Mouse (Mus musculus): ENCODE results near the gene Gnat1. TPM values are rescaled to one million over a fixed set of nuclear protein-coding genes. Genes with fewer than 3 reads are reported as not detected.

Gene Gnat1
- polyA plus RNA-seq, 1 experiment from 2014 or later, result 2.8 TPM

GRCm38 (mm10) chr9:107650708-107651481 lies 28.6 kb downstream of the Gnat1 start:
- WGBS, result 28% methylated on average over 12 of the region's 12 CpGs
- Histone ChIP-seq H3K4me2 (no peak overlapping the region), H3K27me3 (no peaks in the 10 kb centered on the region), H3K27ac (peak overlapping the region; percentile 67), H3K4me1 (peaks cover 25% of the 10 kb centered on the region), H3K36me3 (no peaks in the 10 kb centered on the region), H3K4me3 (no peak overlapping the region), H3K9ac (no peak overlapping the region), H3K9me3 (no peaks in the 10 kb centered on the region)
- ATAC-seq (ENCODE audit: insufficient number of reproducible peaks, low FRiP score, low TSS enrichment, low read depth), result no peak

GRCm38 (mm10) chr9:107650225-107650624 lies 29.3 kb downstream of the Gnat1 start:
- Histone ChIP-seq H3K27ac (peak overlapping the region; percentile 67; the same call in 1 of the 2 replicates), H3K4me2 (no peak overlapping the region), H3K4me1 (peaks cover 25% of the 10 kb centered on the region), H3K9me3 (no peaks in the 10 kb centered on the region), H3K4me3 (no peak overlapping the region), H3K9ac (no peak overlapping the region), H3K36me3 (no peaks in the 10 kb centered on the region), H3K27me3 (no peaks in the 10 kb centered on the region)
- WGBS, result 46% methylated on average over 7 of the region's 7 CpGs
- no peak for ATAC-seq (ENCODE audit: insufficient number of reproducible peaks, low FRiP score, low TSS enrichment, low read depth)

GRCm38 (mm10) chr9:107648767-107649166 lies 30.7 kb downstream of the Gnat1 start:
- H3K4me3 ChIP-seq, result no peak overlapping the region
- H3K4me1 ChIP-seq, result peaks cover 37% of the 10 kb centered on the region
- no peaks in the 10 kb centered on the region for H3K36me3 ChIP-seq
- no peak overlapping the region for H3K4me2 ChIP-seq
- no peak overlapping the region for H3K9ac ChIP-seq
- H3K9me3 ChIP-seq, result no peaks in the 10 kb centered on the region
- H3K27me3 ChIP-seq, result no peaks in the 10 kb centered on the region
- no peak for ATAC-seq (ENCODE audit: insufficient number of reproducible peaks, low FRiP score, low TSS enrichment, low read depth)
- WGBS, result 64% methylated on average over 3 of the region's 3 CpGs
- no peak overlapping the region for H3K27ac ChIP-seq

GRCm38 (mm10) chr9:107646975-107647374 lies 32.5 kb downstream of the Gnat1 start:
- no peak for ATAC-seq (ENCODE audit: insufficient number of reproducible peaks, low FRiP score, low TSS enrichment, low read depth)
- no peaks in the 10 kb centered on the region for H3K36me3 ChIP-seq
- WGBS, result 81% methylated on average over 6 of the region's 6 CpGs

GRCm38 (mm10) chr9:107645577-107645976 lies 33.9 kb downstream of the Gnat1 start:
- ATAC-seq (ENCODE audit: insufficient number of reproducible peaks, low FRiP score, low TSS enrichment, low read depth), result no peak
- H3K9me3 ChIP-seq, result no peaks in the 10 kb centered on the region
- WGBS, result 8% methylated on average over 5 of the region's 5 CpGs
- H3K27me3 ChIP-seq, result no peaks in the 10 kb centered on the region
- H3K27ac ChIP-seq, result no peak overlapping the region
- H3K4me2 ChIP-seq, result no peak overlapping the region
- no peaks in the 10 kb centered on the region for H3K36me3 ChIP-seq
- H3K9ac ChIP-seq, result no peak overlapping the region
- H3K4me3 ChIP-seq, result no peak overlapping the region
- H3K4me1 ChIP-seq, result peaks cover 22% of the 10 kb centered on the region

More at GRCm38 (mm10) chr9:107646975-107647374, 32.5 kb downstream of the Gnat1 start:
- Histone ChIP-seq H3K27me3 (no peaks in the 10 kb centered on the region), H3K4me3 (no peak overlapping the region), H3K4me2 (no peak overlapping the region), H3K27ac (no peak overlapping the region), H3K9me3 (no peaks in the 10 kb centered on the region), H3K9ac (no peak overlapping the region), H3K4me1 (peaks cover 34% of the 10 kb centered on the region)

GRCm38 (mm10) chr9:107645153-107645510 lies 34.4 kb downstream of the Gnat1 start:
- Histone ChIP-seq H3K9ac (no peak overlapping the region), H3K27ac (no peak overlapping the region), H3K4me3 (no peak overlapping the region)

GRCm38 (mm10) chr9:107644495-107645152 lies 34.9 kb downstream of the Gnat1 start:
- Histone ChIP-seq H3K4me2 (peak overlapping the region; percentile 53), H3K27ac (peak overlapping the region; percentile 51; the same call in 1 of the 2 replicates), H3K27me3 (no peaks in the 10 kb centered on the region), H3K36me3 (no peaks in the 10 kb centered on the region), H3K4me3 (peak overlapping the region; percentile 39), H3K4me1 (peaks cover 14% of the 10 kb centered on the region; the same call in 1 of the 2 replicates), H3K9me3 (no peaks in the 10 kb centered on the region), H3K9ac (0 out of 2 replicates have a peak overlapping the region, but pooled peaks have one; percentile 11)
- ATAC-seq (ENCODE audit: insufficient number of reproducible peaks, low FRiP score, low TSS enrichment, low read depth), result peak; percentile 82
- 5% methylated on average over 35 of the region's 35 CpGs for WGBS

More at GRCm38 (mm10) chr9:107645153-107645510, 34.4 kb downstream of the Gnat1 start:
- Histone ChIP-seq H3K27me3 (no peaks in the 10 kb centered on the region), H3K4me1 (peaks cover 18% of the 10 kb centered on the region; the same call in 1 of the 2 replicates), H3K9me3 (no peaks in the 10 kb centered on the region), H3K36me3 (no peaks in the 10 kb centered on the region), H3K4me2 (peak overlapping the region; percentile 53)
- no peak for ATAC-seq (ENCODE audit: insufficient number of reproducible peaks, low FRiP score, low TSS enrichment, low read depth)
- WGBS, result 52% methylated on average over 7 of the region's 7 CpGs

GRCm38 (mm10) chr9:107643544-107644214 lies 35.8 kb downstream of the Gnat1 start:
- Histone ChIP-seq H3K4me3 (no peak overlapping the region), H3K27me3 (no peaks in the 10 kb centered on the region), H3K4me1 (peaks cover 11% of the 10 kb centered on the region; the same call in 1 of the 2 replicates), H3K27ac (0 out of 2 replicates have a peak overlapping the region, but pooled peaks have one; percentile 51), H3K36me3 (no peaks in the 10 kb centered on the region), H3K9me3 (no peaks in the 10 kb centered on the region), H3K4me2 (no peak overlapping the region), H3K9ac (no peak overlapping the region)
- 92% methylated on average over 13 of the region's 13 CpGs for WGBS
- no peak for ATAC-seq (ENCODE audit: insufficient number of reproducible peaks, low FRiP score, low TSS enrichment, low read depth)

- no peaks in the 10 kb centered on the region for H3K9me3 ChIP-seq
- no peak overlapping the region for H3K27ac ChIP-seq
- WGBS, result 33% methylated on average over 8 of the region's 8 CpGs
- no peaks in the 10 kb centered on the region for H3K36me3 ChIP-seq
- no peak overlapping the region for H3K4me3 ChIP-seq
- no peaks in the 10 kb centered on the region for H3K27me3 ChIP-seq
- ATAC-seq (ENCODE audit: insufficient number of reproducible peaks, low FRiP score, low TSS enrichment, low read depth), result no peak
- no peak overlapping the region for H3K4me2 ChIP-seq
- H3K4me1 ChIP-seq, result peaks cover 15% of the 10 kb centered on the region
- no peak overlapping the region for H3K9ac ChIP-seq
Measured at GRCm38 (mm10) chr9:107641666-107642065, 37.8 kb downstream of the Gnat1 start.

GRCm38 (mm10) chr9:107640257-107640772 lies 39.2 kb downstream of the Gnat1 start:
- peaks cover 24% of the 10 kb centered on the region for H3K4me1 ChIP-seq
- H3K27ac ChIP-seq, result peak overlapping the region; percentile 5; the same call in 1 of the 2 replicates
- no peak overlapping the region for H3K4me3 ChIP-seq

GRCm38 (mm10) chr9:107637070-107637469 lies 42.4 kb downstream of the Gnat1 start:
- 35% methylated on average over 7 of the region's 7 CpGs for WGBS
- no peak for ATAC-seq (ENCODE audit: insufficient number of reproducible peaks, low FRiP score, low TSS enrichment, low read depth)
- H3K27ac ChIP-seq, result peak overlapping the region; percentile 22; the same call in 1 of the 2 replicates

More at GRCm38 (mm10) chr9:107640257-107640772, 39.2 kb downstream of the Gnat1 start:
- Histone ChIP-seq H3K4me2 (no peak overlapping the region), H3K36me3 (no peaks in the 10 kb centered on the region), H3K9ac (no peak overlapping the region), H3K9me3 (no peaks in the 10 kb centered on the region), H3K27me3 (no peaks in the 10 kb centered on the region)
- 54% methylated on average over 8 of the region's 8 CpGs for WGBS
- ATAC-seq (ENCODE audit: insufficient number of reproducible peaks, low FRiP score, low TSS enrichment, low read depth), result no peak

More at GRCm38 (mm10) chr9:107637070-107637469, 42.4 kb downstream of the Gnat1 start:
- H3K4me3 ChIP-seq, result no peak overlapping the region
- H3K4me2 ChIP-seq, result no peak overlapping the region
- no peaks in the 10 kb centered on the region for H3K36me3 ChIP-seq
- H3K27me3 ChIP-seq, result no peaks in the 10 kb centered on the region
- peaks cover 27% of the 10 kb centered on the region for H3K4me1 ChIP-seq
- no peak overlapping the region for H3K9ac ChIP-seq
- H3K9me3 ChIP-seq, result no peaks in the 10 kb centered on the region
